Mouse (Mus musculus) forebrain, postnatal 0 days (tissue): ENCODE results near the gene Metap2. TPM values are rescaled to one million over a fixed set of nuclear protein-coding genes. Genes with fewer than 3 reads are reported as not detected.
"Not testable (repeated sequence)": the region's sequence is repeated elsewhere in the genome, so short reads cannot be mapped to it uniquely, and the experiment has no call there.

Source experiments
- ATAC-seq: fragments of 200-750 bp; cut with Nextera tagmentation; 2 replicates; pipeline ENCODE4 v1.8.0; 2017; ENCODE audit warnings: mild to moderate bottlenecking, moderate library complexity
- DNase-seq: peaks from one replicate; pipeline ENCODE4 v3.0.0-alpha.2; 2015
- H3K27ac ChIP-seq: fragments of 300-500 bp; sonication (generic); 2 replicates; pipeline ENCODE4 v1.5.1; 2014; ENCODE audit warnings: low read depth, mild to moderate bottlenecking, antibody characterized with exemption, low read length, moderate library complexity, mixed read lengths
- H3K27me3 ChIP-seq: fragments of 300-500 bp; sonication (generic); 2 replicates; pipeline ENCODE4 v1.6.1; 2014; ENCODE audit warnings: mild to moderate bottlenecking, low read length, mixed read lengths; ENCODE audit not compliant: insufficient read depth
- H3K36me3 ChIP-seq: fragments of 300-500 bp; sonication (generic); 2 replicates; pipeline ENCODE4 v1.6.1; 2014; ENCODE audit warnings: mild to moderate bottlenecking, moderate library complexity; ENCODE audit not compliant: insufficient read depth
- H3K4me1 ChIP-seq: fragments of 300-500 bp; sonication (generic); 2 replicates; pipeline ENCODE4 v1.6.1; 2014; ENCODE audit warnings: antibody characterized with exemption; ENCODE audit not compliant: insufficient read depth
- H3K4me2 ChIP-seq: fragments of 300-500 bp; sonication (generic); 2 replicates; pipeline ENCODE4 v1.6.1; 2014; ENCODE audit warnings: low read depth, mild to moderate bottlenecking, moderate library complexity
- H3K4me3 ChIP-seq: fragments of 300-500 bp; sonication (generic); 2 replicates; pipeline ENCODE4 v1.5.1; 2014; ENCODE audit warnings: low read depth, low read length, mixed read lengths
- H3K9ac ChIP-seq: fragments of 300-500 bp; sonication (generic); 2 replicates; pipeline ENCODE4 v1.6.1; 2014; ENCODE audit warnings: mild to moderate bottlenecking
- H3K9me3 ChIP-seq: fragments of 300-500 bp; sonication (generic); 2 replicates; pipeline ENCODE4 v1.6.1; 2016; ENCODE audit warnings: low read length
- CTCF ChIP-seq: sonication (generic); IDR thresholded peaks from 2 replicates; pipeline ENCODE4 v1.5.1; 2016; ENCODE audit warnings: antibody characterized with exemption, control low read depth, low read depth
- WGBS: fragments of 180-500 bp; shearing (Covaris S2); extraction: QIAGEN DNeasy Blood & Tissue Kit; methylation state at CpG from one replicate; pipeline ENCODE4 v1.1.7; 2014; 5-methylcytosine and 5-hydroxymethylcytosine counted together
- polyA plus RNA-seq: library from polyadenylated mRNA; unstranded; fragments of >200 nt; fragmentation: Nextera tagmentation; extraction: Ambion mirVana; gene quantifications from 2 replicates; pipeline ENCODE4 v1.2.1, GENCODE M21; 2015
- total RNA-seq: library from RNA; depleted of rRNA; stranded (reverse); fragments of >200 nt; gene quantifications from 2 replicates; pipeline ENCODE4 v1.2.3, GENCODE M21; 2014

Metap2 gene
- total and polyA plus RNA-seq, 2 experiments from 2014 or later = 106 to 144 TPM

DNA sequence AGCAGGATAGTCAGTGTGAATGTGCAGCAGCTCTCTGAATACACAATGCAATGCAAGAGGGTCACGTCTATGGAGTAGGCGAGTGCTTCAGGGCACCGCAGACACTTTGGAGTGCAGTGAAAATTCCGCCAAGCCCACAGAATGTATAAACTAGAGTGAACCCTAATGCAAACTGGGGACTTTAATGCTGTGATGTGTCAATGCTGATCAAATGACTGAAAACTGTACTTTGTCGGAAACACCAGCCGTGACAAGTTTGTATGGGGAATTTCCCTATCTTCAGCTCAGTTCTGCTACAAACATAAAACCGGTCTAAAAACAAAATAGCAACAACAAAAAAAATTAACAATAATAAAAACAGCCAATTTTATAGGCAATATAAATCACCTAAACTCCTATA lies 28.5 kb downstream of the Metap2 start:
- WGBS = 91% methylated on average over 7 of the region's 7 CpGs
- Histone ChIP-seq H3K27ac (no peak overlapping the region), H3K36me3 (peaks cover 60% of the 10 kb centered on the region), H3K9ac (no peak overlapping the region), H3K4me1 (no peaks in the 10 kb centered on the region), H3K4me3 (no peak overlapping the region), H3K9me3 (no peaks in the 10 kb centered on the region), H3K27me3 (no peaks in the 10 kb centered on the region), H3K4me2 (no peak overlapping the region)
- ATAC-seq (no peak), DNase-seq (no peak)
- TF ChIP-seq CTCF = no peak

DNA sequence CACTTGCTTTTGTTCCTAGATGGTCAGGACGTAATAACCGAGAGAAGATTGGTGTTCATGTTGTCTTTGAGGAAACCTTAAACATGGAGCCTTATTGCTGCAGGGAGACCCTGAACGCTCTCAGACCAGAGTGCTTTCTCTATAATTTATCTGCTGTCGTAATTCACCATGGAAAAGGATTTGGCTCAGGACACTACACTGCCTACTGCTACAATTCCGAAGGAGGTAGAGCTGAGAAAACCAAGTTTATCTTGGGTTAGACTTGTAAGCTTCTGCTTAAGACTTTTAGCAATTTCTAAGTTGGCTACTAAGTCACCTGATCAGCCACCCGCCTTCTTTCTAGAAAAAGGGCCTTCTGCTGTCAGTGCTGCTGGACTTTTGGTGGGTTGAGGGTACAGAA lies 40.8 kb downstream of the Metap2 start:
- TF ChIP-seq CTCF = no peak
- no peak overlapping the region for H3K4me3 ChIP-seq
- peaks cover 13% of the 10 kb centered on the region for H3K36me3 ChIP-seq
- H3K9me3 ChIP-seq = no peaks in the 10 kb centered on the region
- H3K9ac ChIP-seq = no peak overlapping the region
- WGBS = 95% methylated on average over 6 of the region's 6 CpGs
- no peaks in the 10 kb centered on the region for H3K4me1 ChIP-seq
- no peak for DNase-seq
- ATAC-seq = no peak
- H3K27me3 ChIP-seq = no peaks in the 10 kb centered on the region
- H3K27ac ChIP-seq = no peak overlapping the region
- H3K4me2 ChIP-seq = no peak overlapping the region

DNA sequence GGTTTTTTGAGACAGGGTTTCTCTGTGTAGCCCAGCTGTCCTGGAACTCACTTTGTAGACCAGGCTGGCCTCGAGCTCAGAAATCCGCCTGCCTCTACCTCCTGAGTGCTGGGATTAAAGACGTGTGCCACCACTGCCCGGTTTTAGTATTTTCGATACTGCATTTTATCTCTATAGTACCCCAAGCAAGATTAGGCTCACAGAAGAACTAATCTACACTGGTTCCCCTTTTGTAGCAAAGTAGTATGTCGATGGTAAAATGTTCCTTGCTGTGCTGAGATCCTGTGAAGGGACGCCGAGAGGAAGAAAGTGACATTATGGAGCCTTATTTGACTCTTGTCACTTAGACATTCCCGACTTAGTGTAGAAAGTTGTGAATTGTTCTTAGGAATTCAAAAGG lies 41.8 kb downstream of the Metap2 start:
- 92% methylated on average over 9 of the region's 9 CpGs for WGBS

DNA sequence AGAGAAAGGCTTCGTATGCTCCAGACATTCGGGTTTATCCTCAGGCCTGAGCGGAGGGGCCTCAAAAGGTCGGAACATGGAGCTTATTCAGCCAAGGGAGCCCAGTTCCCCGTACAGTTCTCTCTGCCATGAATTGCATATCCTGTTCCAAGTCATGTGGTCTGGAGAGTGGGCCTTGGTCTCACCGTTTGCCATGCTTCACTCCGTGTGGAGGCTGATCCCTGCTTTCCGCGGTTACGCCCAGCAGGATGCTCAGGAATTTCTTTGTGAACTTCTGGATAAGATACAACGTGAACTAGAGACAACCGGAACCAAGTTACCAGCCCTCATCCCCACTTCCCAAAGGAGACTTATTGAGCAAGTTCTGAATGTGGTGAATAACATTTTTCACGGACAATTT lies 50.2 kb downstream of the Metap2 start:
- Histone ChIP-seq H3K4me3 (no peak overlapping the region), H3K4me1 (no peaks in the 10 kb centered on the region), H3K27me3 (no peaks in the 10 kb centered on the region), H3K4me2 (no peak overlapping the region), H3K27ac (no peak overlapping the region), H3K9me3 (peaks cover 9% of the 10 kb centered on the region), H3K36me3 (no peaks in the 10 kb centered on the region), H3K9ac (no peak overlapping the region)
- no peak for ATAC-seq
- TF ChIP-seq CTCF = no peak
- no peak for DNase-seq
- WGBS = 94% methylated on average over 13 of the region's 13 CpGs

More for the DNA sequence above, 41.8 kb downstream of the Metap2 start:
- H3K9me3 ChIP-seq = no peaks in the 10 kb centered on the region
- H3K36me3 ChIP-seq = peaks cover 10% of the 10 kb centered on the region
- no peak for DNase-seq
- H3K27ac ChIP-seq = no peak overlapping the region
- H3K9ac ChIP-seq = no peak overlapping the region
- no peak for TF ChIP-seq CTCF
- no peak for ATAC-seq
- H3K4me1 ChIP-seq = no peaks in the 10 kb centered on the region
- no peak overlapping the region for H3K4me3 ChIP-seq
- no peaks in the 10 kb centered on the region for H3K27me3 ChIP-seq
- H3K4me2 ChIP-seq = no peak overlapping the region

DNA sequence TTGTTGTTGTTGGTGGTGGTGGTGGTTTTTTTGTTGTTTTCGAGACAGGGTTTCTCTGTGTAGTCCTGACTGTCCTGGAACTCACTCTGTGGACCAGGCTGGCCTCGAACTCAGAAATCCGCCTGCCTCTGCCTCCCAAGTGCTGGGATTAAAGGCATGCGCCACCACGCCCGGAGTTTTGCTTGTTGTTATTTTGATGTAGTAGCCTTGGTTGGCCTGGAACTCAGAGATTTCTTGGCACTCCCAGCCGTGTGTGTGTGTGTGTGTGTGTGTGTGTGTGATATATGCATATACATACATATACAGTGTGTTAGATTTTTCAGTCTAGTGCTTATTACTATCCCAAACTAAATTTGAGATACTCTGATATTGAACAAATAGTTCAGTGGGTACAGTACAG lies 61.8 kb downstream of the Metap2 start:
- not testable (repeated sequence) for H3K9ac ChIP-seq, H3K4me3 ChIP-seq, ATAC-seq, H3K4me2 ChIP-seq, H3K9me3 ChIP-seq, H3K27ac ChIP-seq, DNase-seq, H3K36me3 ChIP-seq, H3K4me1 ChIP-seq
- H3K27me3 ChIP-seq = peaks cover 36% of the 10 kb centered on the region
- WGBS = 86% methylated on average over 7 of the region's 7 CpGs

DNA sequence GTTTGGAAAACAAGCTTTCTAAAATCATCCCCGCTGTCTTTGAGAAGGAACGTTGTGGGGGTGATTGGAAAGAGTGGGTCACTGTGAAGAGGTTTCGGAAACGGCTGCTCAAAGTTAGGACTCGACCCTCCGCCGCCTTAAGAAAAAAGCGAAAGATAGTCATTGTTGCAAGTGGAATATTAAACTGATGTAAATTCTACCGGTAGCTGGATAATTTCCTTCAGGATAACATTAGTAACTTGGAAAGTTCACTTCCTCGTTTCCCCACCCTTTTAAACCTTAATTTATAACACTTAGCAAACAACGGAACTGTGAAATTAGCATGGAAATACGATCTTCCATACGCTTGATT lies 62.5 kb downstream of the Metap2 start:
- H3K4me1 ChIP-seq = no peaks in the 10 kb centered on the region
- H3K4me2 ChIP-seq = peak overlapping the region; percentile 98
- H3K36me3 ChIP-seq = no peaks in the 10 kb centered on the region
- 4% methylated on average over 13 of the region's 13 CpGs for WGBS
- peak overlapping the region; percentile 48 for H3K4me3 ChIP-seq
- H3K27ac ChIP-seq = no peak overlapping the region
- DNase-seq (peak; percentile 12), ATAC-seq (no peak)
- H3K9ac ChIP-seq = 0 out of 2 replicates have a peak overlapping the region, but pooled peaks have one; percentile 43
- no peaks in the 10 kb centered on the region for H3K9me3 ChIP-seq
- H3K27me3 ChIP-seq = peaks cover 43% of the 10 kb centered on the region
- no peak for TF ChIP-seq CTCF

DNA sequence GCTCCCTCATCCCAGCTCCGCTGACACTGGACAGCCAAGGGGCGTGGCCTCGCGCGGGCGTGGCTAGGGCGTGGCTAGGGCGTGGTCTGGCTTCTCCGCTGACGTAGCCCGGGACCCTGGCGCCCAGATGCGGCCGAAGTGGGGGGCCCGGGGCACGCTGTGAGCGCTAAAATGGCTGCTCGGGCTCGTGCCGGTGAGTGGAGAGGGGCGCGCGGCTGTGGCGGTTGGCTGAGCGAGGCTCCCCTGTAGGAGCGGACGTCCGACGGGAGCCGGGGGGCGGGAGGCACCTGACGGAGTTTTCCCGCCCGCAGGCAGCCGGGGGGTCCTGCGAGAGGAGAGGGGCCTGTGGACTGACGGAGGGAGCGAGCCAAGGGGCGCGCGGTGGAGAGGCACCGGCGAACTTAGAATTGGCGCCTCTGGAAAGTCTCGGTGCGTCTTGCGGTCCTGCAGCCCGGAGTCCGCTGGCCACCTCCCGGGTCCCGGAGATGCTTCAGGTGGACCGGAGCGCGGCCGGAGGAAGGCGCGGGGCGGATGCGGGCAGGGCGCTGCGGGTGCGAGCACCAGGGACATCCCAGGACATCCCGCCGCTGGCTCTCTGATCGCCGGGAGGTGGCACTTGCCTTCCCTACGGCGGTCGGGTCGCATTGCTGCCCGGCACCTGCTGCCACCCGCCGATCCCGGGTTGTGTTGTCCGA lies 63.0 kb downstream of the Metap2 start:
- peak overlapping the region; percentile 98 for H3K4me2 ChIP-seq
- no peak overlapping the region for H3K27ac ChIP-seq
- DNase-seq (peak; percentile 50), ATAC-seq (peak; percentile 74)
- H3K9me3 ChIP-seq = no peaks in the 10 kb centered on the region
- peaks cover 43% of the 10 kb centered on the region for H3K27me3 ChIP-seq
- peak overlapping the region; percentile 43 for H3K9ac ChIP-seq
- no peaks in the 10 kb centered on the region for H3K36me3 ChIP-seq
- H3K4me3 ChIP-seq = peak overlapping the region; percentile 48
- WGBS = under 1% methylated on average over 73 of the region's 75 CpGs
- 0 out of 2 replicates have a peak, but pooled peaks have one; percentile 8 for TF ChIP-seq CTCF
- no peaks in the 10 kb centered on the region for H3K4me1 ChIP-seq
